Mouse (Mus musculus): ENCODE results near the gene Tmbim4.
A peak's percentile ranks its signal among the peaks of the same experiment; 100 is the strongest.

Gene Tmbim4

DNA sequence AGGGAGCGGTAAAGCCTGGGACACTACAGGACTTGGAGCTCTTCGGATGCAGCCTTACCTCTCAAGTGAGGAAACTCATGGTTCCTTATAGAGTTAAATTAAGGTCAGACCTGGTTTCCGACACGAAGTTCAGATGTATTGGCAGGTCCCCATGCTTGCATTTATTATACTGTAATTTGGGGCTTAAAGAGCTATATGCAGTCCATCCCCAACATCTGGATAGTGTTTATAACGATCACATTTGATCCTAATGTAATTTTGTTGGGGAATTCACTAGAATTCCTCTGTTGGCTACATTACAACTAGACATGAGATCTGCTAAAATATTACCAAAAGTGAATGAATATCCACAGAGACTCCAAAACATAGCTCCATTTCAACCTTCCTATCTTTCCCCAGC is 44.3 kb downstream of the Tmbim4 start:
- no peak for DNase-seq (ENCODE audit: low spot score)

DNA sequence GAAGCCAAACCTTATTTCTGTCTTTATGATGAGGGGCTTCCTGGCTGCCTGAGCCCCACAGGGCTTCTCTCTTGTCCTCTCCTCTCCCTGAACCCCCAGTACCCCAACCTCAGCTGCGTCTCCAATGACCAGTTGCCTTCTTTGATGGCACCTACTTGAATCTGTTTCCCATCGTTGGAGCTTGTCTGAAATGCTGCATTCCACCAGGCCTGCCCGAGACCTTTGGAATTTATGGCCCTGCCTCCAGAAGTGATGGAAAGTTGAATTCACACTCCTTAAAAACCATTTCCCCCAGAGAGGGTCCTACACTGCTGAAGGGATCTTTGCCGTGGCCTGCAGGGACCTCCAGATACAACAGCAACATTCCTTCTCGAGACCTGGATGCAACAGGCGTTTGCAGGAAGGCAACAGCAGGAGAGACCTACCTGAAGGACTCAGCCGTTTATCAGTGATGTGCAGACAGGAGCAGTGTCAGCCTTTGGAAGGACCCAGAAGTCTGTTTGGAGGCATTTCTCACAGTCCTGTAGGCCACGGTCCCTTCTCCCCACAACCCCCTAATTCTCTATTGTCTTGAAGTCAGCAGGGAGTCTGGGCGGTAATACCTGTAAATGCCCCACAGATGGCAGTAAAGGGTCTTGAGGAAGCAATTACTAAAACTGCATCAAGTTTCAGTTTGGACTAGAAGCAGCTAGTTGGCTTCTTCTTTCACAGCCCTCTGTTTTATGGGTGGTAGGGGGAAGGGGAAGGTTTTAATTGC is 45.8 kb downstream of the Tmbim4 start:
- peak; percentile 15 for DNase-seq (ENCODE audit: low spot score)

DNA sequence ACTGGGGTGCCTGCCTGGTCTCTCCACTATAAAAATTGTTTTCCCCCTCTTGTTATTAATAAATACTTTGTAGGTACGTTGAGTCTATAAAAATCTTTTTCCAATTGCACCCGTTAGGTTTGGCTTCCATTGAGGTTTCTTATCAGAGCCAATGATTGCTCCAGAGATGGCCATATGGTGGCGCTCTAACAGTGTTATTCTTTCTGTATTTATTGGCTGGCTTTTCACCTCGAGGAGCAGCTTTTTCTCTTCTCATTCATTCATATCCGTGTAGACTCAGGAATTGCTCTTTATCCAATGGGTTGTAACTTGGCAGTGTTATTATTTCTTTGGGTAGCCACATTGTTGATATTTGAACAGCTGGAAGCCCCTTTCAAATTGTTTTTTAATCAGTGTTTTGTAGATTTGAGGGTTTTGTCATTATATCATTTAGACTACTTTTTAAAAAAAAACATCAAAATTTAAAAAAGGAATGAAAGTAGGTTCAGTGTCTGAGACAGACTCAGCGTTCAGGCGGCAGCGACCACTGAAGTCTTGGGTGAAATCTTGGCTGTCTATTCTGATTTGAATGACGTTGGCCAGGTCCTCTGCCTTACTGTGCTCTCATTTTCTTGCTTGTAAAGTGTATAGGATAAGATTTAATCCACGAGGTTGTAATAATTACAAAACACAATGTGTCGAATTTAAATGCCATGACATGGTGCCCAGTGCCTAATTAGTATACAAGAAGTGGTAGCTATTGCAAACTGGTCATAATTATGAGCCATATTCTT is 49.7 kb downstream of the Tmbim4 start:
- no peak for DNase-seq (ENCODE audit: low spot score)

DNA sequence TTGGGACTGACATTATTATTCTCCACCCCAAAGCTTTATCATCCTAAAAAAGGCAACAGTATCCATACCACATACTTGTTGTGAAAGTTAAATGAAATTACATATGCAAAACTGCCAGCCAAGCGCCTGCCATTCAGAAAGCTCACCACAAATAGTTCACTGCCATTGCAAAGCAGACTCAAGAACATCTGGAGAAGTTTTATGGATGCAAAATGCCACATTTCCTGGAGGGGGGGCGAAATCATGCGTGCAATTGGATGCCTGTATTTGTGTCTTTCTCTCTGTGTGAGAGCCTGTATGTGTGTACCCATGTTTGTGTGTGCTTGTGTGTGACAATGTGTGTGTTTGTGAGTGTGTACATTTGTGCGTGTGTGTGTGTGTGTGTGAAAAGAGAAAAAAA is 50.4 kb downstream of the Tmbim4 start:
- DNase-seq (ENCODE audit: low spot score): no peak

DNA sequence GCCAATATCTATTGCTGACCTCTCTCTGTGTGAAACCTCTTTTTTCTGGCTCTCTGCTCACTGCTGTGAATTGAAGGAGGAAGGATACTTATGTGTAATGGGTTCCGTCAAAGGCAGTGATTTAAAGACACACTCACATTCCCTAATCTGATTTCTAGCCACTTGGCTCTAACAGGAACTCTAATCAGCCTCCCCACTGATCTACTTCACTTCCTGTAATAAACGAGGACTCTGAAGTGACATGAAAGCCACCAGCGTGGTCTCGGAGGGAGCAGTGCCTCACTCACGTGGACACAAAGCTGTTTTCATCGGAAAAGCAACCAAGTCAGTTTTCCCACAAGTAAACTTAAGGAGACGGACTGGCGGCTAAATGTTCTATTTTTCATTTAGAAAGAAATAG is 51.4 kb downstream of the Tmbim4 start:
- no peak for DNase-seq (ENCODE audit: low spot score)

DNA sequence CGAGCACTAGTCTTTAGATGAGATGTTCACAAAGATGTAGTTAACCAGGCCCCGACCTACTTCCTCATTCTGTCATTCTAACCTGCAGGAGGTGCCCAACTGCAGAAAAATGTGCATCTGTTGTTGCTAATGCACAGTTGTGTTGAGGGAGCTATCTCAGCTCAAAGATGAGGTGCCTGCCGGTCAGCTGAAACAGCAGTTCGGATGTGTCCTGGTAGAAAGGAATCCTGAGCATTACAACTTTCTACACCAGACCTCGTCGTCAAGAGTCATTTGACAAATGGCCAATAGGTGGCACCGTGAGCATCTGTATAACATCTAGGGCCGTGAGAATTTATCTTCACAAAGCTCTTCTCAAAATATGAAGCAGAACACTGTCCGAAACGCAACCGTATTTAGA is 55.8 kb downstream of the Tmbim4 start:
- peak; percentile 31 for DNase-seq (ENCODE audit: low spot score)

DNA sequence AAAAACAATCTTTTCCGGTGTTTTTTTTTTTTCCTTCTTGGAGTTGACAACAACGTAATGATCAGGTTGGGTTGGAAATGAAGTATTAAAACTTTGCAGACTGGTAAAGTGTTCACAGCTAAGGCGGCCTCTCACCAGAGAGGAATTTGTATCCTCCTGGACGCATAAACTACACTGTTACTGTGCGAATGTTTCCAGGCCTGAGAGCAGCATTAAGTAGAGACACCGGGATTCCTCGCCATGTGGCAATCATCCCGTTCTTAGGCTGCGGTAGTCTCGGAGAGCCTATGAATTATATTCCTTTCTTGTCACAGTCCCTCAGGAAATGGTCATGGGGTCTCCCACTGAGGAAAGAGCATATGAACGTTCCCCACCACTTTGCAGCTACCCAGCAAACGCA is 66.4 kb downstream of the Tmbim4 start:
- no peak for DNase-seq (ENCODE audit: low spot score)

DNA sequence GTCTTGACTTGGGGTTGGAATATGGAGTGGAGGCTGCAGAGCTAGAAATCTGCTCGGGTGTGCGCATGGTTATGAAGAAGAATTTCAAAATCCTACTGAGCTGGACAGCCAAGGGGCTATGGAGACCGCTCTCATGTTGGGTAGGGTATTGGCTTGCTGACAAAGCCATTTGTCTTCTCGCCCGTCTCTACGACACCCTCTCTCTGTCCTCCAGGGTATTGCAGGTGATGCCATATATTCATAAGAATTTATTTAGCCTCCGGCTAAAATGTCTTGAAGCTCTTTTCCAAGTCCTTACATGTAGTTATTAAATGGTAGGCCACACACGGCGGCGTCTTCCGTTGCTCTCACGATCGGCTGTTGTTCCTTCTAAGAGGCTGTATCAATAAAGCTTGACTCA is 68.6 kb downstream of the Tmbim4 start:
- DNase-seq (ENCODE audit: low spot score): no peak

DNA sequence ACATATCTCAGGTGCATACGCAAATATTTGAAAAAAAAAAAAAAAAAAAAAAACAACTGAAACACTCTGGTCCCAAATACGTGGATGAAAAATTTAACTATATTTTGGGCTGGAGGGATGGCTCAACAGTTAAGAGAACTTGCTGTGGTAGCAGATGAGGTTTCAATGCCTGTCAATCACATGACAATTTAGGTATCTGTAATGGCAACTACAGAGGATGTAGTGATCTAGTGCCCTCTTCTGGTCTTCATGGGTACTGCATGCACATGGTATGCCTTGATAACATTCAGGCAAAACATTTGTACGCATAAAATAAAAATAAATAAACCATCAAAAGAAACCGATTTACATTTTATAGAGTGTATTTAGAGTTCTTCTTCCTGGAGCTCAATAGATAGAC is 69.4 kb downstream of the Tmbim4 start:
- DNase-seq (ENCODE audit: low spot score): no peak

DNA sequence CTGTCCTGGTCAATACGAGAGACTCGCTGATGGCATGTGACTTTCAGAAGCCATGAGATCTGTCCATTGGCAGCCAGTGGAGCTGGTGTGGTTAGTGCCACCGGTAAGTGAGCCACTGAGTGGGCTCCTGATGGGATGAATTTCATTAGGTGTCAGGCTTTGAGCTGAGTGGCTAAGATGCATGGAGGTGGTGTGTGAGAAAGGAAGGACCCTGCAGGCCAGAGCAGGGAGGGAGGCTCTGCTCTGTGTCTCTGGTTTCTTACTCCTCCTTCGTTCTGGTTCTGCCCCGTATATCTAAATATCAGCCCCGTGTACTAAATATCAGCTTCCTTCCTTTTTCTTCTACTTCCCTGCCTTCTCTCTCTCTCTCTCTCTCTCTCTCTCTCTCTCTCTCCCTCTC is 69.9 kb downstream of the Tmbim4 start:
- no peak for DNase-seq (ENCODE audit: low spot score)

DNA sequence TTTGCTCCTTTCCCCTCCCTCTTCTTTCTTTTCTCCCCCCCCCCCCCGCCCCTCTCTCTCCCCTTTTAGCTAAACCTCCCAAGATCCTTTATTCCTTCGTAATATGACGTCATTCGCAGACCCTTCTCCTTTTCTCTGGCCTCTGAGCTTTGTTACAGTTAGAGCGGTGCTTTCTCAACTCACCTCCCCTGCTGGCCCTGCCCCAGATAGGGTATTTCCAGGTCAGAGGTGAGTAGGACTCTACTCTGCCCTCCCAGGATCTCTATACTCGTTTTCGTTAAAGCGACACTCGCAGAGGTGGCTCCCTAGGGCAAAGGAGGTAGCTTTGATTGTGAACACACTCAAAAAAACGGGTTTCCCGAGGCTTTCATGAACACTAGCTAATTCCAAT is 70.5 kb downstream of the Tmbim4 start:
- DNase-seq (ENCODE audit: low spot score): no peak

DNA sequence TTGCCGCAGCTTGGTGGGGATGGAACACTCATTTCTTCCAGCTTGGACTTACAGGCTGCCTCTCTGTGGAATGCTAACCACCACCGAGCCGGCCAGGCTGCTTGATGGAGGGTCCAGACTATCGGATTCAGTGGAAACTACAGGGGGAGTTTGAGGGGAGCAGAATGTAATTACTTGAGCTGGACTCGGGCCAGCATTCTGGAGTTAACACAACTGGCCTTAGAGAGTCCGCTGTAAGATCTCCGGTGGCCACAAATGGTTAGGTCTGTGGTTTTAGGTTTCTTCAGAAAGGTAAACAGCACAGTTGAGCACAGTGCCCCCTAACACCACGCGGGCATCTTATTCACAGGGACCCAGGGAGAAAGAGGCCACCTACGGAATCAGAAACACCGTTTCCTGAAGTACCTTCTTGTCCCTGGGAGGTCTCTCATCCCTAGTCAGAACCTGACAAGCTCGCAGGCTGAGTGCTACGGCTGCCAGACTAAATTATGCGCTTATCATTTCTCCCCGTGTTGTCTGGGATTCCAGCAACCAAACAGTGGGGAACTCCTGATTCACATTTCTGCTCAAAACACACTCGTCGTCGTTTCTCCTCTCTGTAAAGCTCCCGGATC is 71.0 kb downstream of the Tmbim4 start:
- DNase-seq (ENCODE audit: low spot score): peak; percentile 18

DNA sequence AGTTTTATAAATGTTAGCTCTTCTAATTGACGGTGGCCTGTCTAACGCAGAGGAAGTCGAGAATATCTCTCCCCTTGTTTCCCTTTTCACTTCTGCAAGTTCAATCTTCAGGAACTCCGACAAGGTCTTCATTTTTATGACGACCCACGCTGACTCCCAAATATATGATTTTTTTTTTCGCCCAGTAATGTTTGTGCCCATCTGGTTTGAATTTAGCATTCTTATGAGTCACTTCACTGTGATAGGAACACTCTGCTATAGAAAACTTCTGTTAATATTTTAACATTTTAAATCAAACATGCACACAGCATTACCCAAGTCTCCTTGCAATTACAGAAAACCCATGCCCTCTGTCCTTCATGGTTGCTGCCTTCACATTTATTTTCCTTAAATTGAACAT is 71.9 kb downstream of the Tmbim4 start:
- no peak for DNase-seq (ENCODE audit: low spot score)
